Mouse (Mus musculus) bone marrow macrophage, adult 2 months (primary cell): ENCODE measurements around the gene Atxn7l2.

Experiments
- CTCF ChIP-seq: IDR thresholded peaks from 2 replicates; pipeline ENCODE4 v1.5.1; 2012; ENCODE audit warnings: low read depth, mild to moderate bottlenecking, low read length, moderate library complexity
- POLR2A ChIP-seq: IDR thresholded peaks from 2 replicates; pipeline ENCODE4 v1.6.1; 2012; ENCODE audit warnings: mild to moderate bottlenecking, low read depth, low read length, borderline replicate concordance

DNA sequence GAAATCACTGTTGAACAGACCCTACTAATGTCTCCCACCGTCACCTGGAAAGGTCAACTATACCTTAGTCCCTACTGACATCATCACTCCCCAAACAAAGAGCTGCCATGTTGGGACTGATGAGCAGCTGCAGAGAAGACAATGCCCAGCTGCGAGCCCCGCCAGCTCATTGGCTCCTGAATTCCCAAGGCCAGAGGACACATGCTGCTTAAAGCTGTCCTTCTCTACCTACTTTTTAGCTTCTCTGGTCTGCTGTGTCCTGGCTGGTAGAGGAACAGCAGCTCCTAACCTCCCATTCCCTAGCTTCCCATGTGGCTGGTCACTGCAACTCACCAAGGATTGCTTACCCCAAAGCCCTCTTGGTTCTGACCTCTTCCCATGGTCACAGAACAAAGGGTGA, 58.4 kb downstream of the Atxn7l2 start:
- TF ChIP-seq CTCF: no peak
- TF ChIP-seq POLR2A: no peak
